Mouse (Mus musculus): ENCODE measurements around the gene Mesp1.

DNA sequence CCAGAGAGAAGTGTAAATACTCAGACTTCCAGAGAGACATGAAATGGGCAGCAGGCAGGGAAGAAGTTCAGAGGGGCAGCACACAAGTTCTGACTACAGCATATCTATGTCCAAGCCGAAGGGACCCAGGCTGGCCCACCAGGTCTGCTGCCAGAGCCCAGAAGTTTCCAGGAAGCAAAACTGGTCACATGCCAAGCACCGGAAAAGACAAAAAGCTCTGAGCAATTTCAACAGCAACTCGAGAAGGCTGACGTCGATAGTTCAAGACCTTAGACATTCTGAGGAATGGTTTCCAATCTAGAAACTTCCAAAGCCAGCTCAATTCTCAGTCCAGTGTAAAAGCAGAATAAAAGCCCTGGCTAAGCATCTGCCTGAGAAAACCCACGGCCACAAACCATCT is 38.0 kb upstream of the Mesp1 start:
- TF ChIP-seq FLI1 (IDR thresholded peaks at IDR 0.05; ENCODE audit: low read length), result no peak
- TF ChIP-seq GATA1 (IDR thresholded peaks at IDR 0.05; ENCODE audit: borderline replicate concordance, low read length), result no peak
